Comparison of ENCODE assay signal across 8 mouse cellular contexts in genomic region chr8:119927422-119928092, GRCm38 (mm10). TPM values are rescaled to one million over a fixed set of nuclear protein-coding genes. Genes with fewer than 3 reads are reported as not detected.
DNase-seq lines count a peak whose midpoint lies in the region; ATAC-seq and TF ChIP-seq lines count a peak whose summit lies in the region.

No protein-coding gene starts in this region.

- DNase-seq in heart, adult 8-10 months (ENCODE audit: low spot score) = peak; percentile 46
- DNase-seq in heart, embryonic 10.5 days (ENCODE audit: low spot score) = no peak
- peak; percentile 70 for DNase-seq in cerebellum, adult 9-10 months
- peak; percentile 56 for DNase-seq in heart, postnatal 4 days
- DNase-seq in liver, postnatal 0 days = peak; percentile 46
- DNase-seq in gastrocnemius, postnatal 25 days = no peak

- WGBS in heart, embryonic 10.5 days = 48% methylated on average over 6 of the region's 6 CpGs
- WGBS in liver, postnatal 0 days (ENCODE audit: insufficient replicate concordance) = 60% methylated on average over 6 of the region's 6 CpGs
- WGBS in stomach, embryonic 14.5 days = 39% methylated on average over 6 of the region's 6 CpGs

- H3K27ac ChIP-seq in heart, embryonic 10.5 days = no peak overlapping the region
- 0 out of 2 replicates have a peak overlapping the region, but pooled peaks have one; percentile 49 for H3K27ac ChIP-seq in ES-Bruce4 (ENCODE audit: insufficient read depth, low read length)
- H3K27ac ChIP-seq in liver, postnatal 0 days (ENCODE audit: low read depth) = no peak overlapping the region
- H3K27ac ChIP-seq in stomach, embryonic 14.5 days (ENCODE audit: low read length) = no peak overlapping the region

- H3K4me2 ChIP-seq in liver, postnatal 0 days (ENCODE audit: low read depth, low read length) = no peak overlapping the region
- no peak overlapping the region for H3K4me2 ChIP-seq in stomach, embryonic 14.5 days (replicated peaks; ENCODE audit: low read depth, low read length)

- peaks cover 41% of the 10 kb centered on the region for H3K4me1 ChIP-seq in heart, embryonic 10.5 days
- H3K4me1 ChIP-seq in ES-Bruce4 (ENCODE audit: control insufficient read depth, insufficient read depth, low read length) = peaks cover 15% of the 10 kb centered on the region
- peaks cover 10% of the 10 kb centered on the region for H3K4me1 ChIP-seq in liver, postnatal 0 days (ENCODE audit: insufficient read depth)
- no peaks in the 10 kb centered on the region for H3K4me1 ChIP-seq in stomach, embryonic 14.5 days (ENCODE audit: control insufficient read depth, insufficient read depth, low read length)

- H3K4me3 ChIP-seq in heart, embryonic 10.5 days = no peak overlapping the region
- H3K4me3 ChIP-seq in ES-Bruce4 (ENCODE audit: low read depth, low read length) = no peak overlapping the region
- no peak overlapping the region for H3K4me3 ChIP-seq in liver, postnatal 0 days (ENCODE audit: low read depth, low read length)
- no peak overlapping the region for H3K4me3 ChIP-seq in stomach, embryonic 14.5 days (ENCODE audit: low read depth, low read length)

- H3K9me3 ChIP-seq in heart, embryonic 10.5 days = no peaks in the 10 kb centered on the region
- no peaks in the 10 kb centered on the region for H3K9me3 ChIP-seq in ES-Bruce4 (replicated peaks; ENCODE audit: control insufficient read depth, insufficient read depth, low read length, poor library complexity, severe bottlenecking)
- no peaks in the 10 kb centered on the region for H3K9me3 ChIP-seq in liver, postnatal 0 days (ENCODE audit: low read length)
- H3K9me3 ChIP-seq in stomach, embryonic 14.5 days (ENCODE audit: control insufficient read depth, low read depth, low read length) = no peaks in the 10 kb centered on the region

- H3K36me3 ChIP-seq in heart, embryonic 10.5 days = peaks cover 13% of the 10 kb centered on the region
- H3K36me3 ChIP-seq in ES-Bruce4 (ENCODE audit: control insufficient read depth, insufficient read depth, low read length, poor library complexity, severe bottlenecking) = peaks cover 24% of the 10 kb centered on the region
- peaks cover 2% of the 10 kb centered on the region; the same call in 1 of the 2 replicates for H3K36me3 ChIP-seq in liver, postnatal 0 days (replicated peaks; ENCODE audit: insufficient read depth, low read length)
- H3K36me3 ChIP-seq in stomach, embryonic 14.5 days (ENCODE audit: control insufficient read depth, insufficient read depth, low read length) = peaks cover 7% of the 10 kb centered on the region; the same call in 1 of the 2 replicates

- TF ChIP-seq POLR2A in ES-Bruce4 (IDR thresholded peaks at IDR 0.05; ENCODE audit: insufficient read depth, low read length) = no peak

- TF ChIP-seq CTCF in ES-Bruce4 (IDR thresholded peaks at IDR 0.05; ENCODE audit: low read depth, low read length) = peak; percentile 69
- peak; percentile 90 for TF ChIP-seq CTCF in liver, postnatal 0 days (IDR thresholded peaks at IDR 0.05; ENCODE audit: low read depth)

- TF ChIP-seq EP300 in ES-Bruce4 (IDR thresholded peaks at IDR 0.05; ENCODE audit: insufficient read depth, low read depth, low read length) = no peak
- TF ChIP-seq EP300 in liver, postnatal 0 days (IDR thresholded peaks at IDR 0.05; ENCODE audit: low read depth) = no peak

- no peaks in the 10 kb centered on the region for H3K27me3 ChIP-seq in heart, embryonic 10.5 days (ENCODE audit: insufficient read depth, poor library complexity, severe bottlenecking)
- no peaks in the 10 kb centered on the region for H3K27me3 ChIP-seq in ES-Bruce4 (ENCODE audit: control insufficient read depth, insufficient read depth, low read length, poor library complexity, severe bottlenecking)
- no peaks in the 10 kb centered on the region for H3K27me3 ChIP-seq in liver, postnatal 0 days (ENCODE audit: insufficient read depth, low read length)
- H3K27me3 ChIP-seq in stomach, embryonic 14.5 days (ENCODE audit: control insufficient read depth, insufficient read depth, low read length) = no peaks in the 10 kb centered on the region

- H3K9ac ChIP-seq in ES-Bruce4 (ENCODE audit: low read depth, poor library complexity, severe bottlenecking) = 0 out of 2 replicates have a peak overlapping the region, but pooled peaks have one; percentile 27
- H3K9ac ChIP-seq in liver, postnatal 0 days (replicated peaks) = no peak overlapping the region
- no peak overlapping the region for H3K9ac ChIP-seq in stomach, embryonic 14.5 days (replicated peaks; ENCODE audit: low read depth, low read length)

- ATAC-seq in liver, postnatal 0 days = peak; percentile 81
- peak; percentile 80; the same call in 1 of the 2 replicates for ATAC-seq in stomach, embryonic 14.5 days (ENCODE audit: insufficient number of reproducible peaks, insufficient read depth, low FRiP score, low read depth)

RNA-seq across cellular contexts. Expression of gene Gm20388, which starts 16.9 kb away (rescaled TPM):
- total RNA-seq in heart, adult 8-10 months (2022) = 1 to 10 TPM in 2 of 4 experiments, not detected in 2; 4.2 to 6.7 TPM
- 1.4 and 4.5 TPM in 2 replicates for polyA plus RNA-seq in heart, embryonic 10.5 days (2016; fragmentation: Nextera tagmentation; extraction: Ambion mirVana)
- polyA plus RNA-seq in ES-Bruce4 (2011; ENCODE audit: insufficient read depth, insufficient read length, low read depth, missing spikeins) = 28.1 and 32.5 TPM in 2 replicates
- 1 to 10 TPM in 1 of 2 experiments, not detected in 1; 5.8 TPM for total RNA-seq in heart, postnatal 4 days (2021)
- not detected in 2 replicates for polyA plus RNA-seq in liver, postnatal 0 days (2015; fragmentation: Nextera tagmentation; extraction: Ambion mirVana)
- 6.2 and 11.4 TPM in 2 replicates for polyA plus RNA-seq in stomach, embryonic 14.5 days (2014; fragmentation: Nextera tagmentation; extraction: Ambion mirVana)
- total RNA-seq in gastrocnemius, postnatal 25 days (2021) = 1 to 10 TPM in 1 of 2 experiments, not detected in 1; 6.7 TPM

RNA-seq across cellular contexts. Expression of gene Usp10, which starts 17.4 kb away (rescaled TPM):
- total RNA-seq in heart, adult 8-10 months (2022) = 10 to 100 TPM; 50.7 to 55.9 (median 53.9) TPM
- 155 and 187 TPM in 2 replicates for polyA plus RNA-seq in heart, embryonic 10.5 days (2016; fragmentation: Nextera tagmentation; extraction: Ambion mirVana)
- 322 and 385 TPM in 2 replicates for polyA plus RNA-seq in ES-Bruce4 (2011; ENCODE audit: insufficient read depth, insufficient read length, low read depth, missing spikeins)
- total RNA-seq in heart, postnatal 4 days (2021) = 10 to 100 TPM; 80.8 to 86.6 TPM
- polyA plus RNA-seq in liver, postnatal 0 days (2015; fragmentation: Nextera tagmentation; extraction: Ambion mirVana) = 44.1 and 46.5 TPM in 2 replicates
- polyA plus RNA-seq in stomach, embryonic 14.5 days (2014; fragmentation: Nextera tagmentation; extraction: Ambion mirVana) = 110 and 114 TPM in 2 replicates
- 10 to 100 TPM; 42.2 to 50.1 TPM for total RNA-seq in gastrocnemius, postnatal 25 days (2021)

Comparison
In these comparisons a context has a peak if more than half of its experiments do, and no peak if none do; other contexts are left out.
1. DNase-seq: peak in heart, adult 8-10 months (single experiment), cerebellum, adult 9-10 months (single experiment), heart, postnatal 4 days (single experiment) and liver, postnatal 0 days (single experiment); none in heart, embryonic 10.5 days (single experiment) and gastrocnemius, postnatal 25 days (single experiment).